Mouse (Mus musculus) heart, adult 2 months (tissue): Measurements from ENCODE around the gene Irak2.

Source experiments
- CTCF ChIP-seq: fragments of 200-600 bp; IDR thresholded peaks from 2 replicates; pipeline ENCODE4 v1.8.1; 2022; ENCODE audit warnings: antibody characterized with exemption, mild to moderate bottlenecking, moderate library complexity
- POLR2A ChIP-seq: fragments of 200-500 bp; IDR thresholded peaks from 2 replicates; pipeline ENCODE4 v1.6.1; 2011; ENCODE audit warnings: mild to moderate bottlenecking, low read depth, low read length, control low read depth; ENCODE audit not compliant: insufficient read depth

- TF ChIP-seq POLR2A (no peak), CTCF (no peak)
Measured at GRCm38 (mm10) chr6:113714797-113715196, 76.5 kb downstream of the Irak2 start.
